Mouse (Mus musculus) heart, postnatal 0 days (tissue): ENCODE measurements around the gene Olfr125. TPM values are rescaled to one million over a fixed set of nuclear protein-coding genes. Genes with fewer than 3 reads are reported as not detected.

ENCODE experiments used
- ATAC-seq: fragments of 200-750 bp; cut with Nextera tagmentation; 2 replicates; pipeline ENCODE4 v1.8.0; 2017; ENCODE audit warnings: low read depth, moderate number of reproducible peaks, moderate library complexity; ENCODE audit not compliant: insufficient read depth
- DNase-seq: peaks from one replicate; pipeline ENCODE4 v3.0.0-alpha.2; 2016; ENCODE audit warnings: low spot score
- H3K27ac ChIP-seq: fragments of 300-500 bp; sonication (generic); 2 replicates; pipeline ENCODE4 v1.5.1; 2014; ENCODE audit warnings: low read depth, mild to moderate bottlenecking
- H3K27me3 ChIP-seq: fragments of 300-500 bp; sonication (generic); 2 replicates; pipeline ENCODE4 v1.6.1; 2014; ENCODE audit warnings: low read length, mixed read lengths; ENCODE audit not compliant: control insufficient read depth, insufficient read depth
- H3K36me3 ChIP-seq: fragments of 300-500 bp; sonication (generic); replicated peaks from 2 replicates; pipeline ENCODE4 v1.6.1; 2014; ENCODE audit warnings: low read length, mixed read lengths; ENCODE audit not compliant: control insufficient read depth, insufficient read depth
- H3K4me1 ChIP-seq: fragments of 300-500 bp; sonication (generic); 2 replicates; pipeline ENCODE4 v1.6.1; 2014; ENCODE audit warnings: antibody characterized with exemption; ENCODE audit not compliant: control insufficient read depth, insufficient read depth
- H3K4me2 ChIP-seq: fragments of 300-500 bp; sonication (generic); 2 replicates; pipeline ENCODE4 v1.6.1; 2014; ENCODE audit warnings: low read depth, mild to moderate bottlenecking, low read length, moderate library complexity
- H3K4me3 ChIP-seq: fragments of 300-500 bp; sonication (generic); 2 replicates; pipeline ENCODE4 v1.5.1; 2014; ENCODE audit warnings: low read depth, low read length
- H3K9ac ChIP-seq: fragments of 300-500 bp; sonication (generic); replicated peaks from 2 replicates; pipeline ENCODE4 v1.6.1; 2014; ENCODE audit warnings: low read depth, low read length, mixed read lengths
- H3K9me3 ChIP-seq: fragments of 300-500 bp; sonication (generic); replicated peaks from 2 replicates; pipeline ENCODE4 v1.6.1; 2016; ENCODE audit warnings: low read length; ENCODE audit not compliant: control insufficient read depth
- CTCF ChIP-seq: IDR thresholded peaks from 2 replicates; pipeline ENCODE4 v1.5.1; 2016; ENCODE audit warnings: antibody characterized with exemption, control low read depth, low read depth
- EP300 ChIP-seq: IDR thresholded peaks from 2 replicates; pipeline ENCODE4 v1.6.1; 2016; ENCODE audit warnings: antibody characterized with exemption, low read depth
- WGBS: fragments of 180-500 bp; shearing (Covaris S2); extraction: QIAGEN DNeasy Blood & Tissue Kit; methylation state at CpG from one replicate; pipeline ENCODE4 v1.1.7; 2014; 5-methylcytosine and 5-hydroxymethylcytosine counted together
- polyA plus RNA-seq: library from polyadenylated mRNA; unstranded; fragments of >200 nt; fragmentation: Nextera tagmentation; extraction: Ambion mirVana; gene quantifications from 2 replicates; pipeline ENCODE4 v1.2.1, GENCODE M21; 2015
- total RNA-seq: library from RNA; depleted of rRNA; stranded (reverse); fragments of >200 nt; gene quantifications from 2 replicates; pipeline ENCODE4 v1.2.3, GENCODE M21; 2014; ENCODE audit warnings: low replicate concordance; rRNA removed

Olfr125 gene
- total and polyA plus RNA-seq, 2 experiments from 2014 or later = not detected

DNA sequence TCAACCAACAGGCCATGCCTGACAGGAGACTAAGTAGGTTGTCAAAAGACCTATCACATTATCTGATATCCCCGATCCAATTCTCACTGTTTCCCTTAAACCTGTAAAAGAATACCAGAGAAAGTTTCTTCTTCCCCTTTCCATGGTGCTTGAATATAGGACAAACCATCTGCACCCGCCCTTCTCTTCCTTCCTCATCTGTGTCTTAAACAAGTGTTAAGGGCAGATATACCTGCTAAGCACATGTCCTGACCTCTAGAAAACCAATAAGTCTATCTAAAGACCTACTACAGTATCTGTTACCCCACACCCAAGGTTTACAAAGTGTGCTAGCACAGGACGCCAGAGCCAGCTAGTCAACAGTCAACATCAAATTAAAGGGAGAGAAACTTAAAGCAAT lies 41.1 kb downstream of the Olfr125 start:
- Histone ChIP-seq H3K36me3 (no peaks in the 10 kb centered on the region), H3K4me2 (no peak overlapping the region), H3K9me3 (no peaks in the 10 kb centered on the region), H3K4me3 (no peak overlapping the region), H3K27me3 (no peaks in the 10 kb centered on the region), H3K4me1 (no peaks in the 10 kb centered on the region), H3K9ac (no peak overlapping the region), H3K27ac (no peak overlapping the region)
- ATAC-seq (no peak), DNase-seq (no peak)
- TF ChIP-seq CTCF = no peak
- TF ChIP-seq EP300 = no peak
- 63% methylated on average over 3 of the region's 3 CpGs for WGBS

Other genes with a start within 250 kb of the Olfr125 start
- not detected in 2 replicates for gene Olfr114, start 240.2 kb upstream of the Olfr125 start, total RNA-seq
- not detected in 2 replicates for gene Olfr114, start 240.2 kb upstream of the Olfr125 start, polyA plus RNA-seq
- not detected in 2 replicates for gene Olfr115, start 205.8 kb upstream of the Olfr125 start, total RNA-seq
- gene Olfr115, start 205.8 kb upstream of the Olfr125 start, polyA plus RNA-seq = not detected in 2 replicates
- gene Olfr116, start 205.8 kb upstream of the Olfr125 start, total RNA-seq = not detected in 2 replicates
- gene Olfr116, start 205.8 kb upstream of the Olfr125 start, polyA plus RNA-seq = not detected in 2 replicates
- gene Olfr117, start 169.2 kb upstream of the Olfr125 start, total RNA-seq = not detected in 2 replicates
- gene Olfr117, start 169.2 kb upstream of the Olfr125 start, polyA plus RNA-seq = not detected in 2 replicates
- gene Olfr118, start 166.0 kb upstream of the Olfr125 start, total RNA-seq = not detected in 2 replicates
- not detected in 2 replicates for gene Olfr118, start 166.0 kb upstream of the Olfr125 start, polyA plus RNA-seq
- not detected in 2 replicates for gene Olfr119, start 136.4 kb upstream of the Olfr125 start, total RNA-seq
- gene Olfr119, start 136.4 kb upstream of the Olfr125 start, polyA plus RNA-seq = not detected in 2 replicates
- gene Olfr120, start 111.1 kb upstream of the Olfr125 start, total RNA-seq = not detected in 2 replicates
- gene Olfr120, start 111.1 kb upstream of the Olfr125 start, polyA plus RNA-seq = not detected in 2 replicates
- gene Olfr121, start 84.1 kb upstream of the Olfr125 start, total RNA-seq = not detected in 2 replicates
- not detected in 2 replicates for gene Olfr121, start 84.1 kb upstream of the Olfr125 start, polyA plus RNA-seq
- gene Olfr122, start 64.3 kb upstream of the Olfr125 start, total RNA-seq = not detected in 2 replicates
- not detected in 2 replicates for gene Olfr122, start 64.3 kb upstream of the Olfr125 start, polyA plus RNA-seq
- gene Olfr123, start 39.4 kb upstream of the Olfr125 start, total RNA-seq = not detected in 2 replicates
- not detected in 2 replicates for gene Olfr123, start 39.4 kb upstream of the Olfr125 start, polyA plus RNA-seq
- gene Olfr124, start 33.1 kb upstream of the Olfr125 start, total RNA-seq = not detected in 2 replicates
- not detected in 2 replicates for gene Olfr124, start 33.1 kb upstream of the Olfr125 start, polyA plus RNA-seq
- not detected in 2 replicates for gene Olfr126, start 14.5 kb downstream of the Olfr125 start, total RNA-seq
- not detected in 2 replicates for gene Olfr126, start 14.5 kb downstream of the Olfr125 start, polyA plus RNA-seq
- gene Olfr127, start 67.5 kb downstream of the Olfr125 start, total RNA-seq = not detected in 2 replicates
- not detected in 2 replicates for gene Olfr127, start 67.5 kb downstream of the Olfr125 start, polyA plus RNA-seq
- gene Olfr128, start 87.6 kb downstream of the Olfr125 start, total RNA-seq = not detected in 2 replicates
- not detected in 2 replicates for gene Olfr128, start 87.6 kb downstream of the Olfr125 start, polyA plus RNA-seq
- not detected in 2 replicates for gene Olfr761, start 120.1 kb downstream of the Olfr125 start, total RNA-seq
- not detected in 2 replicates for gene Olfr761, start 120.1 kb downstream of the Olfr125 start, polyA plus RNA-seq
- not detected in 2 replicates for gene Olfr129, start 227.1 kb downstream of the Olfr125 start, total RNA-seq
- gene Olfr129, start 227.1 kb downstream of the Olfr125 start, polyA plus RNA-seq = not detected in 2 replicates
- gene Olfr130, start 231.0 kb downstream of the Olfr125 start, total RNA-seq = not detected in 2 replicates
- not detected in 2 replicates for gene Olfr130, start 231.0 kb downstream of the Olfr125 start, polyA plus RNA-seq